ENCODE assay signal across 25 mouse cellular contexts in the genomic region with DNA sequence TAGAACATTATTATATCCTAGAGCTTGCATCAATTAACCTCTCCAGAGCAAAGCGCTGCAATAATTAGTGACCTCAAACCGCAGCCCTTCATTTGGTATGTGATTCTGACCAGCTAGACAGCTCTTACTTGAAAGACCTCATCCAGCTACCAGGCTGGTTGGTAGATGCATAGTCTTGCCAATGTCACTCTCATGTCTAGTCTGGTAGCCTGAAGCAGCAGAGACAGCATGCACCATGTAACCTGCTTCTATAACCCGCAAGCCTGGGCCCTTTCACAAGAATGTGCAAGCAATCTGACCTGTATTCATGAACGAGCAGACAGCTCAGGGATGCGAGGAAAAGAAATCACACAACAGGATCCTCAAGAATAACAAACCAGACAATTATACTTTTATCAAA. TPM values are rescaled to one million over a fixed set of nuclear protein-coding genes. Genes with fewer than 3 reads are reported as not detected.
DNase-seq lines count a peak whose midpoint lies in the region; ATAC-seq and TF ChIP-seq lines count a peak whose summit lies in the region.
"Had no signal": no experiment of that assay in that cellular context is flagged by ENCODE, and none has a peak within 500 bp of the region (broad histone marks: within the 10 kb centered on the region; RNA-seq: fewer than 3 reads in every experiment).

No protein-coding gene starts in this region.

- no peak overlapping the region for H3K9ac ChIP-seq in midbrain, embryonic 14.5 days (replicated peaks; ENCODE audit: low read length)

- intact Hi-C loops in left cerebral cortex, postnatal 36 days (cut with DNase I) = loop anchor here (5.0 to 10.0 kb wide), 2 partner anchors 438 to 1429 kb away; no protein-coding TSS in a partner anchor

- no peak for ATAC-seq in midbrain, embryonic 14.5 days (ENCODE audit: low FRiP score, low TSS enrichment)
- ATAC-seq: activated CD4-positive, CD25-positive, alpha-beta regulatory T cell, adult 4 months; CD4-positive, CD25-positive, alpha-beta regulatory T cell, adult 4 months; Patski had no signal

- no peak for TF ChIP-seq CTCF in cerebellum, adult 2 months (IDR thresholded peaks at IDR 0.05; ENCODE audit: borderline replicate concordance, insufficient read depth, low read depth, low read length)

- no peak for TF ChIP-seq POLR2A in cerebellum, adult 2 months (IDR thresholded peaks at IDR 0.05; ENCODE audit: borderline replicate concordance, insufficient read depth, low read length)

- peak; percentile 72 for DNase-seq in Muller cell, postnatal 12 days (ENCODE audit: inconsistent ontology term)
- peak; percentile 20 for DNase-seq in retina, embryonic 14.5 days (ENCODE audit: low spot score)
- peak; percentile 56 for DNase-seq in retina, postnatal 1 day
- no peak for DNase-seq in midbrain, embryonic 14.5 days
- DNase-seq in cerebellum, adult 2 months = no peak
- no peak for DNase-seq in left cerebral cortex, postnatal 36 days (ENCODE audit: low spot score in 2 of 2)
- DNase-seq: adrenal gland, adult 2 months; adrenal gland, adult 8-10 months; adrenal gland, postnatal 10 days; adrenal gland, postnatal 14 days; adrenal gland, postnatal 25 days; adrenal gland, postnatal 36 days; B cell, adult 2 months; cerebellum, adult 11 months; cerebellum, adult 11-12 months; cerebellum, adult 18-20 months; cerebellum, adult 8-10 months had no signal

- H3K27ac ChIP-seq in midbrain, embryonic 14.5 days (replicated peaks; ENCODE audit: low read depth, low read length) = no peak overlapping the region
- no peak overlapping the region for H3K27ac ChIP-seq in cerebellum, adult 2 months (ENCODE audit: insufficient read depth, low read length)

- no peaks in the 10 kb centered on the region for H3K27me3 ChIP-seq in midbrain, embryonic 14.5 days (ENCODE audit: control insufficient read depth, insufficient read depth, low read length)
- no peaks in the 10 kb centered on the region for H3K27me3 ChIP-seq in cerebellum, adult 2 months (ENCODE audit: control insufficient read depth, insufficient read depth, low read length)
- H3K27me3 ChIP-seq: Patski had no signal

- H3K4me1 ChIP-seq in midbrain, embryonic 14.5 days (ENCODE audit: control insufficient read depth, insufficient read depth, low read length) = no peaks in the 10 kb centered on the region
- H3K4me1 ChIP-seq in cerebellum, adult 2 months (ENCODE audit: control insufficient read depth, insufficient read depth, low read length) = no peaks in the 10 kb centered on the region

- H3K4me2 ChIP-seq in midbrain, embryonic 14.5 days (ENCODE audit: low read length) = no peak overlapping the region

- H3K9me3 ChIP-seq in midbrain, embryonic 14.5 days (ENCODE audit: control insufficient read depth, low read length) = no peaks in the 10 kb centered on the region

- no peak overlapping the region for H3K4me3 ChIP-seq in midbrain, embryonic 14.5 days (replicated peaks; ENCODE audit: low read depth, low read length)
- no peak overlapping the region for H3K4me3 ChIP-seq in cerebellum, adult 2 months (replicated peaks; ENCODE audit: insufficient read depth, low read depth, low read length)

- 87% methylated on average over 5 of the region's 5 CpGs for WGBS in midbrain, embryonic 14.5 days
- 95% methylated on average over 5 of the region's 5 CpGs for WGBS in cerebellum, adult 2 months

- no peaks in the 10 kb centered on the region for H3K36me3 ChIP-seq in midbrain, embryonic 14.5 days (ENCODE audit: control insufficient read depth, insufficient read depth, low read length)
- H3K36me3 ChIP-seq: G1E had no signal

RNA-seq across cellular contexts. Expression of a gene that starts 19.6 kb away (rescaled TPM):
- polyA plus RNA-seq in midbrain, embryonic 14.5 days (2014; fragmentation: Nextera tagmentation; extraction: Ambion mirVana) = 10.9 and 15.4 TPM in 2 replicates
- 4.2 and 5.2 TPM in 2 replicates for polyA plus RNA-seq in cerebellum, adult 2 months (2012; rRNA removed)
- total RNA-seq in left cerebral cortex, postnatal 36 days (2021) = 10 to 100 TPM; 50.7 to 62.8 TPM
- total RNA-seq: adrenal gland, adult 18-20 months; adrenal gland, postnatal 14 days; adrenal gland, postnatal 25 days; adrenal gland, postnatal 36 days; CH12.LX; G1E; MEL had no signal
- polyA plus RNA-seq: activated CD4-positive, CD25-positive, alpha-beta regulatory T cell, adult 4 months; adrenal gland, adult 2 months; C2C12; CD4-positive, CD25-positive, alpha-beta regulatory T cell, adult 4 months; G1E had no signal

Comparison
In these comparisons a context has a peak if more than half of its experiments do, and no peak if none do; other contexts are left out.
1. DNase-seq: peak in Muller cell, postnatal 12 days (single experiment), retina, embryonic 14.5 days (single experiment) and retina, postnatal 1 day (single experiment); none in midbrain, embryonic 14.5 days (single experiment), cerebellum, adult 2 months (0 of 2) and left cerebral cortex, postnatal 36 days (0 of 2).